Mouse (Mus musculus) heart, adult 11 months (tissue): Measurements from ENCODE around the gene Intu.

Experiments used
- DNase-seq: peaks from one replicate; pipeline ENCODE4 v3.0.0; 2022

Intu gene

DNA sequence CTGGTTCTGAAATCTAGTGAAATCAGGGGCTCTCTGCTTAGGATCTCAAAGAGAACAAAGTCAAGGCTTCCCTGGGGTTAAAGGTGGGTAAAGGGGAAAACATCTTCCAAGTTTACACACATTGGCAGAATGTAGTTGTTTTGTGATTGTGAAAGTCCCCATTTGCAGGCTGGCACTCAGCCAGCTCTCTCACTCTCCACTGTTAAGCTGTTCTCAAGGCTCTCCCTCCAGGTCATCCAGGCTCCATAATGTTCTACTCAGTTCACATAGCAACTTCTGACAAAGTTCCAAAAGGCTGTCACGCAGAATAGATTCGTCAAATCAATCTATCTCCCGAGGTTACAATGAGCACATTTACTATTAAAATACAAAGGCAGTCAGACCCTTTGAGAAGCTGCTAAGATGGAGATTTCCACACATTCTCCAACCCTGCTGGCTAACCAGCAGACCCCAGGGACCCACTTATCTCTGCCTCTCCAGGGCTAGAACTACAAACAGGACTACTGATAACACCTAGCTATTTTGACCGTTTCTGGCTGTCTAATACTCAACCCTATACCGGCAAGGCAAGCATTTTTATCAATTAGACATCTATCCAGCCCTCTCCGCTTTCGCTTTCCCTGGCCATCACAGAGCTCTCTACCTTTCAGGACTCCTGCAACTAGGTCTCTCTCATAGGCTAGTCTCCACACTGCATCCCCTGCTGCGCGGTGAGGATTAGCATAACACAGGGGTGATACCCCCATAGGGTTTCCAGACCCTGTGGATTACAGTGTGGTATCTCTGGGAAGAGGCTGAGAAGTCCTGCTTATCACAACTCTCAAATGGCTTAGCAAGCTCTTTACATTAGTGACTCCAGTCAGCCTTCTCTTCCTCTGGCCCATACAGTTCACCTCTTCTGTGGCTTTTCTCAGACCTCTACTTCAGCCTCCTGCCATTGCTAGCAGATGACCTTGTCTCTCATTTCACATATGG, 2.8 kb upstream of the Intu start:
- DNase-seq, result peak; percentile 76

DNA sequence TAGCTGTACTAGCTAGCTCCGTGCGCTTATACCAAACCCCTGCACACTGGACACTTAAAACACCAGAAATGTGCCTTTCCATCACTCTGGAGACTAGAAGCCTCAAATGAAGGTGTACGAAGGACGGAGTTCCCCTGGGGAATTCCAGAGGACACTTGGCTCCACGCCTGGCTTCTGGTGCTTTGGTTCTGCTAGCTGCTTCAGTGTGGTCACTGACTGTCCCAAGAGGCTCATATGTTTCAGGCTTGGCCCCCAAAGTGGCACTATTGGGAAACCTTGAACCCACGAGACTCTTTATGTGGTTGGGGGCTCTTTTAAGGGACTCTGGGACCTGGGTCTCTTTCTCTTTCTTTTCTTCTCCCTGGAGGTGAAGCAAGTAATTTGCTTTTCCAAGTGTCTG, 2.1 kb upstream of the Intu start:
- peak; percentile 63 for DNase-seq

DNA sequence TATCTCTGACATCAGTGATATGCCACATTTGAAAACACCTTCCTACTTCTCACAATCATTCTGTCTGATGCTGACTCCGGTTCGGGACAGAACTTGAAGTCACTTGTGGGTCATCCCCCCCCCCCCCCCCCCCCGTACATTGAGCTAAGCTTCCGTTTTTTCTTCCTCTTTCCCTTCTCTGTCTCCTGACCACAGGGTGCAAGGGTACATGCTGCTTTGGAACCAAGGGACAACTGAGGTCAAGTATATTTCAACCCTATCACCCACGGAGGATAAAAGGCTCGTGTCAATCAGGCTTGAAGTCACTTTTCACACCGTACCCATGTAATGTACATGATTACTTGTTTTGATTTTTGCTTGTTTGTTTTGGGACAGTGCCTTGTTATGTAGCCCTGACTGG, 241 bp upstream of the Intu start:
- peak; percentile 87 for DNase-seq

DNA sequence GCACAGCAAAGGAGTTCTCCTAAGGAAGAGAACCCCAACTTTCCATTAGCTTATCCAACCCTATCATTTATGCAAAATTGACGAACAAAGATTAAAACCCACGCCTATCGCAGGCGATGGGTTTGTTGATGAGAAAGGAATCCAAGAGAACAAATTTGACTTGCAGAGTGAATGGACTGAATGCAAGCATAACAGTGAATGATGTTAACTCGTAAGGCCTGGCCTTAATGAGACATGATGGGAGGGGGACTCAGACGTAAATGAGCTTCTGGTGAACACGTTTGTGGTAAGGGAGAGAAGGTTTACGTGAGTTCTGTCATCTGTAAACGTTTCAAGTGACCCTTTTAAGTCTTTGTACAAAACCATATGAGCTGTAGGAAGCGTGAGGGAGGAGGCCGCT, 1.2 kb downstream of the Intu start:
- peak; percentile 64 for DNase-seq

DNA sequence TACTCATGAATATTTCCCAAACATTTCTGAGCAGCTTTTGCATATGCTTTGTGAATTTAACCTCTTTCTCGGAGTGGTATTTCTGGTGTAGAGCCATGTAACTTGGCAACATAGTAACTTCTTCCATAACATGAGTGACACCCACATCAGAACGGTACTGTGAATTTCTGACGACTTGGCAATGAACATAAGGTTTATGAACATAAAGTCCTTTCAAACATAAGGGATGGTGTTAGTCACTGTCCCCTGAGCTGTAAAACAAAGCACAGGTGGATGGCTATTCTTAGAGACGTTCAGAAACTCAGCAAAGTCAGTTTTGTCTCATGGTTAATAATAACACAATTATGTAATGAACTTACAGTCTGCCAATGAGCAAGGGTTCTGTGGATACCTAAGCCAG, 3.1 kb downstream of the Intu start:
- DNase-seq, result peak; percentile 17

DNA sequence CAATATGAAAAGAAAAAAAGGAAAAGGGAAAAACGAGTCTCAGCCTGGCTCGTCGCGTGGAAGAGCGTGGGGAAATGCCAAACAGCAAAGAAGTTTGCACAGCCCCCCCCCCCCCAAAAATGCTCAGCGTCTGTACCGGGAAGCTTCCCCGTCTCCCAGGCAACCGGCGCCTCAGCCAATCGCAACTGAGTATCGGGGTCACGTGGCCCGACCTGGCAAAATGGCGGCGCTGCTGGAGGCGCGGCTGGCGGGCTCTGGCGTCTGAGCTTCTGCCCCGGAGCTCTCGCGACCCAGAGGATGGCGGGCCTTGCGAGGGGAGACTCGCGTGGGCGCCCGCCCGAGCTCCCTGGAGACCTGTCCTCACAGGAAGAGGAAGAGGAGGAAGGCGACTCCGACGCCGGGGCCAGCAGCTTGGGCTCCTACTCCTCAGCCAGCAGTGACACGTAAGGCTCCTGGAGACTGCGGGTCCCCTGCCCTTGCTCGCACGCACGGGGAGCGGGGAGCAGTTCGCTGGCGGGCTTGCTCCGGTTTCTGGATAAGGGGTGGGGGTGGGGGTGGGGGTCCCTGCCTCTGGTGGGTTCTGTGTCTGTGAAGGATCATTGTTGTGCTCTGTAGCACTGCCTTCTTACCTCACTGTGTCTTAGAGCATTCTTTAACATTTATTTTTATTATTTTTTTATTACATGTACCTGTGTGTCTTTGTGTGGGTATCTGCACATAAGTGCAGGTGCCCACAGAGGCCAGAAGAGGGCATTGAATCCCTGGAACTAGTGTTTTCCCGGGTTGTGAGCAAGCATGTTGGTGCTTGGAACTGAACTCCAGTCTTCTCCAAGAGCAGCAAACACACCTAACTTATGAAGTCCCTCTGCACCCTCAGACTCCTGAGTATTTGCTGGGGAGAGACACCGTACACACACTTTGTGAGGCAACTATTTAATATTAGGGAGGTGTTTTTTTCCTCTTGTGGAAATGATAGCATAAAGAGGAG, 9.8 kb downstream of the Intu start:
- peak; percentile 99 for DNase-seq

DNA sequence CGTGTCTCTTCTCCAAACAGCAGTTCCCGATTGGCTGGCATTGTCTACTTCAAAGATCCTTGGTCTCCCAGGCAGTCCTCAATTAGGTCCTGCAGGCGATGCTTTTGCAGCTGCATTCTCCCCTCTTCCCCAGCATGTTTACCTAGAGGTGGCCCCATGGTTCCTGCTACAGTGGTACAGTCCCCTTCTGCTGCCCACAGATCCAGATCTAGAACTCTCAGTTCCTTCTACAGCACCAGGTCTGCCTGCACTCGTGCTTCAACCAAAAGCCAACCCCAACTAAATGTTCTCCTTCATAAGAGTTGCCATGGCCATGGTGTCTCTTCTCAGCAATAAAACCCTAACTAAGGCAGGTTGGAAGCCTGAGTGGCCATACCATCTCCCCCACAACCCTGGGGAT, 15.5 kb downstream of the Intu start:
- DNase-seq, result peak; percentile 73

DNA sequence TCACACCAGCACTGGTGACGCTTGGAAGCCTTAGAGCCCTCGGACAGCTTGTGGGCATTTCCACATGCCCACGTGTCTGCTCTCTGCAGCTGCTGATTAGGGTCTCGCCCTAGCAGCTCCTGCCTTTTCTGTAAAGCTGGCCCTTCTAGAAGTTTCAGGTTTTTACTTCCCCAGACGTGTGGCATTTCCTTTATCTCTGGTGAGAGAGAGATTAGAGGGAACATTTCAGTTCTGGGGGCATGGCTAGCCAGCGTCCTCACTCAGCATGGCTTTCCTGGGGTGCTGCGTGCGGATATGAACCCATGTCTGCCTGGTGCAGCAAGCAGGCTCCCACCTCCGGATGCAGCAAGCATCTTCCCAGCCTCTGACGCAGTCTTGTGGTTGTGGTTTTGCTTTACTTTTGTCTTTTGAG, 121.9 kb downstream of the Intu start:
- peak; percentile 78 for DNase-seq

DNA sequence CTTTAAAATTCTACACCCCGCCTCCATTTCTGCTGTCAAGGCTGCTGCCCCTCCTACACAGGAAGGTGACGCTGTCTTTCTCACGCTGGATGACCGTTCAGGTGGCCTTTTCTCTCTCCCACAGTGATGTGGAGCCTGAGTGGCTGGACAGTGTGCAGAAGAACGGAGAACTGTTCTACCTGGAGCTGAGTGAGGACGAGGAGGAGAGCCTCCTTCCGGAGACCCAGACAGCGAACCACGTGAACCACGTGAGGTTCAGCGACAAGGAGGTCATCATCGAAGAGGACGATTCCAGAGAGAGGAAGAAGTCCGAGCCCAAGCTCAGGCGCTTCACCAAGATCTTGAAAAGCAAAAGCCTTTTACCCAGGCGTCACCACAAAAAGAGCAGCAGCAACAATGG, 122.5 kb downstream of the Intu start:
- DNase-seq, result peak; percentile 76

DNA sequence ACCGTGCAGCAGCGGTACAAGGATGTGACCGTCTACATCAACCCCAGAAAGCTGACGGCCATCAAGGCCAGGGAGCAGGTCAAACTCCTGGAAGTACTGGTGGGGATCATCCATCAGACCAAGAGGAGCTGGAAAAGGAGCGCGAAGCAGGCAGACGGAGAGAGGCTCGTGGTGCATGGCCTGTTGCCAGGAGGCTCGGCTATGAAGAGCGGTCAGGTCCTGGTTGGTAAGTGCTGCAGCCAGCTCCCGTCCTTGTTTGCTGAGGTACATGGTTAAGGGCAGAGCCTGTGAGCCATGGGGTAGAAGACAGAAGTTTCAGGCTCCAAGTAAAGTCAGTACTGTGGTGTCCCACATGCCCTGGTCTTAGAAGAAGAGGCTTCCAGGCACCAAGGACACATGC, 122.9 kb downstream of the Intu start:
- peak; percentile 94 for DNase-seq

DNA sequence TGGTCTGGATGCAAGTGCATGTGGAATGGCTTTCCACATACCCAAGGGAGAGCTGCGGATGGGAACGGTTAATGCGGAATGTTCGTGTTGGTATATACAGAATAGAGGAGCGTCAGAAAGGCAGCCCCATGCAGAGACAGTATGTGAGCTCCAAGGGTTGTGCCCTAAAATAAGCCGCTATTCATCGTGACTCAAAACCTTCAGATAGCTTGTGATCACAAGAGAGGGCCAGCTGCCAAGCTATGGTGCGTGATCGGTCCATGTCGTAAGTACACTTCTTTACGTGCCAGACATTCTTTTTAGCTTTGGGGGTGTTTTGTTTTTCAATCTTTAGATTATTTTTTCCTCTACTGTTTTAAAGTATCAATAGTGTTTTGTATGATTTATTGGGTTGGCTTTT, 124.5 kb downstream of the Intu start:
- peak; percentile 91 for DNase-seq

DNA sequence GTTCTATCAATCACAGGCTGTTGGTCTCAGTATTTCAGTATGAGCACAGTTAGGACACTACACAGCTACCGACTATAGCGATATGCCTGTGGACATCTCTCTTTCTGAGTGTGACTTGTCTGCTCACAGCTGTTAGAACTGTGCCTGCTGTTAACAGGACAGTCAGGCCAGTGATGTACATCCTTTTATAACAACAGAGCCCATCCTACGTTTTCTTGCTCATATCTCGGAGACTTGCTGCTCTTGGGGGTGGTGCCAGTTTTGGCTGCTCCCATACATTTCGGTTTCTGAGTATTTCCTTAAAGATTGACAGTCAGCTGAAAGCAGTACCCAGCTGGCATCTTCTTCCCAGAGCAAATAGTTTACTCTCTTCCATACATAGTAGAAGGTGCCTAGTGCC, 125.3 kb downstream of the Intu start:
- peak; percentile 63 for DNase-seq

DNA sequence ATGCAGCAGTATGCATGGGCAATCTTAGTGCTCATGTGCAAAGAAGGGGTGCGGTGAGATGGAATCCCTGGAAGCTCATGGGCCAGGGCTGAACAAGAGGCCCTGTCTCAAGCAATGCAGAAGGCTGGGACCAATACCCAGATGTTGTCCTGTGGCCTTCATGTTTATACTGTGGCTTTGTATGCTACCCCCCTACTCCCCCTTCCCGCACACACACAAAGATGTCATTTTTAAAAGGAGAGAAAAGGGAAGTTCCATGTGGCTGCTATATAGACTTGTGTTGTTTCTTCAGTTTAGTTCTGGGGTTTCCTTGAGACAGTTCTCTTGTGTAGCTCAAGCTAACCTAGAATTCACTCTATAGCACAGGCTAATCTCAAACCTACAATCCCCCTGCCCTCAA, 129.1 kb downstream of the Intu start:
- DNase-seq, result peak; percentile 10

DNA sequence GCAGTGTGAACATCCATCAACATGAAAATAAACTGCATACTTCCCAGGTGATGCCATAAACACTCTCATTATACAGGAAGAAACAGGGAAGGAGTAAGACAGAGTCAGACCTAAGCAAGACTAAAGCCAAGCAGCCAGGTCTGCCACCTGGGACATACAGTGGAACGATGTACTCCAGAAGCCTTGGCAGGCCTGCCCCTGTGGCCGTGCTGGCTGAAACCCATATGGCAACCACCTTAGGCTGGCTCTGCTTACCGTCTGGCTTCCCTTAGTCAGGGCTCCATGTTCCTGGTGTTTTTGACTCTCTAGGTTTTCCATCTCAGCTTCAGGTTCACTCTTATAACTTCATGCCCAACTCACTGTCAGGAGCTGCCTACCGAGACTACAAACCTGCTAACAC, 135.0 kb downstream of the Intu start:
- DNase-seq, result peak; percentile 93

DNA sequence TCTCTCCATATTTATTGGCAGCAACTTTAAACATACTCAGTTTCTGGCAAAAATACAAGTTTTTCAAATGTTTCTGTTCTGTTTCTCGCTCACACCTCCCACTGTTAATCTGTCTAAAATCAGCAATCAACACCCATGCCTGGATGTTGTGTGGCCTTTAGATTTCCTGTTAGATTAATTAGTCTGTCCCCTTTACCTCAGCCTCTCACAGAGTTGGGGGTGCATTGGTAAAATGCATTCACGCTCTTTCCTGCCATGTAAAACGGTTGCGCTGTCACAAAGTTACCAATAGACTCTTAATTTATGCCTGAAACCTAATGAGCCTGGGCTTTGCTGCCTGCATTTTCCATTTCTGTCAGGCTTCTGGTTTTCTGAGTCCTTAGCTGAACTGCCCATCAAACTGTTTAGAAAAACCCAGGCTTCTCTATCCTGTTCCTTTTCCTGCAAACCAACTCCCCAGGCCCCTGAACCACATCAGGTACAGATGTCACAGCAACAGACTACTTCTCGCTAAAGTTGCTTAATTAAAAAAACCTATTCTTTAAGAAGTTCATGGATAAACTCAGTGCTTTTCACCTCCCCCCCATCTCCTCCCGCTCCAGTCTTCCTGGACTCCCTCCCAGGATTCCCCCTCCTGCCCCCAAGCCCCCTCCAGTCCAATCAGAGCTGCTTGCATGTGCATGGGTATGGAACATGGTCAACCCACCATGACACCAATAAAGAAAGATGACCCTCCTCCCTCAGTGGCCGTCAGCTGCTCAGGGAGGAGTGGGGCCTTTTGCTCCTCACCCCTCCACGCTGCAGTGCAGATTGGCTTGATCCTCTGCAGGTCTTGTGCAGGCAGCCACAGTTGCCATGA, 136.0 kb downstream of the Intu start:
- DNase-seq, result peak; percentile 81

DNA sequence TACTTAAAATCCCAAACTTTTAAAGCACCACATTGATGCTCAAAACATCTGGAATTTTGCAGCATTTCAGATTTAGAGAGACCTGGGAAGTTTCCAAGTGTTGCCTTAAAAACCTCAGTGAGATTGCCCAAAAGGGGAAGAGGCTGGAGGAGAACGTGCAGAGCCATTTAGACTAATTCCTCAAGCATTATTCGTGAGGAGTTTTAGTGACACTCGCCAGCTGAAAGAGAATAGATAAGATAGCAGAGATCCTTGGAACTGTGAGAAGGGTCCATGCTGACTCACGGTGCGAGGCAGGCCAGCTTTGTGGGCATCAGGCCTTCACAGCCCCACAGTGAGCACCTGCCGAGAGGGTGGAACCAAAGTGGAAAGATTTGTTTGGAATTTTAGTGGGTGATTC, 137.8 kb downstream of the Intu start:
- DNase-seq, result peak; percentile 50

DNA sequence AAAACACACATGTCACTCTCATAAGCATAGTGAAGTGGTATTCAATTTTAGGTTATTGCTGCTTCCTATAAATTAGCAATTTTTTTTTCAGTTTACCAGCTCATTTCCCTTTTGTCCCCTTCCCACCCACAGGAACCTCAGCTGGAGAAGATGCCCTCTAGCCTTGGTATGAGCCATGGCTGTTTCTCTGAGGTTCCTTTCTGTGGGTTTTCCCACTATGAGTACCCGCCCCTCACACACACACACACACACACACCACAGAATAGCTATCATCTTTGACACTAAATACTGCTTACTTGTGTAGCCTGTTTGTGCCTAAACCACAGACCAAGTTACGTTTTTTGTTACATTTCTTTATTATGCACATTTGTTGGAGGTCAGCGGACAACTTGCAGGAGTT, 138.3 kb downstream of the Intu start:
- DNase-seq, result peak; percentile 41

DNA sequence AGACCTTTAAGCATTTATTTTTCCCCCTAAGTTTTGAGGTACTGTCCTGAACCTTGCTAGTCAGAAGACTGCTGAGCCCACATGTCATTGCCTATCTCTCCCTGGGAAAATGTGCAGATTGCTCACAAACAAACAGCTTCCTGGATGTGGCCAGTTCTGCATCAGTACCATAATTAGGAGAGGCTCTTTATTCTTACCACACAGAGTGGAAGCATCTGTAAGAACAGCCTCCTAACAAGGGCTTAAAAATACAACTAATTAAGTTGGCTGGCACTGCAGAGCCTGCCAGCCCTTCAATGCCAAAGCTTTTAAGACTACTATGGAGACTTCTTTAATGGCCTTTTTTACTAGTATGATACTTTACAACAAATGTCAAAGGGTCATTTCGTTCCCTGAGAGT, 142.4 kb downstream of the Intu start:
- peak; percentile 37 for DNase-seq

DNA sequence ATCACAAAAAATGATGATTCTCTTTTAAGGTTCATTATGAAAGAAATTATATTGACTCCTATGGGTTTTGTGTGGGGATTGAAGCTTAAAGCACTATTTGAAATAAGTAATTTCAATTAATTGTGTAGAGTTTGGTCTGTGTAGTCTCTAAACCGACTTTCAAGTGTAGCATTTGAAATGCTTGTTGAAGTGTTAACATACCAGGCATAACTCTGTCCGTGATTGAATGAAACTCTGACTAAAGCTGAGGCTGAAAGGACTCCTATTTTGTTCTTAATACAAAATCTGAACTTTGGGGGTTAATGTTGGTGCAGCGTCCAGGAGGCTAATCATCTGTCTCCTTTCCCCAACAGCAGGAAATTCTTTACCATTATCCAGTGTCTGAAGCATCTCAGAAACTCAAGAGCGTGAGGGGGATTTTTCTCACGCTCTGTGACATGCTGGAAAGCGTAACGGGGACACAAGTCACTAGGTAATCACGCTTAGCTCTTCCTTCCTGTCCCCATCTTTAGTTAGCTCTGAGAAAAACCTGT, 143.9 kb downstream of the Intu start:
- peak; percentile 44 for DNase-seq

DNA sequence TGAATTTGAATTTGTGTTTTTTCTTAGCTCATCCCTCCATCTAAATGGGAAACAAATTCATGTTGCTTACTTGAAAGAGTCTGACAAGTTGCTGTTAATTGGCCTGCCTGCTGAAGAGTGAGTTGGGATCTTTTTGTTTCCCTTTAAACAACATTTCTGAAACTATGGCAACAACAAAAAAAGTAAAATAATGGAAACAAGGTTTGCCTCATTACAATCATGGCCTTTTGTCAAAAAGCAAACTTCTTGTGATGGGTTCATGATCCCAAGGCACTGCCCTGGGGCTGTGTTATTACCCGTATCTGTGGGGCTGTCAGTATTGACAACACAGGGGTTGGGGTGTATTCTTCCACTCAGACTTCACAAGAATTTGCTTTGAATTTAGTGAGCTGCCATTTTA, 147.8 kb downstream of the Intu start:
- peak; percentile 27 for DNase-seq

DNA sequence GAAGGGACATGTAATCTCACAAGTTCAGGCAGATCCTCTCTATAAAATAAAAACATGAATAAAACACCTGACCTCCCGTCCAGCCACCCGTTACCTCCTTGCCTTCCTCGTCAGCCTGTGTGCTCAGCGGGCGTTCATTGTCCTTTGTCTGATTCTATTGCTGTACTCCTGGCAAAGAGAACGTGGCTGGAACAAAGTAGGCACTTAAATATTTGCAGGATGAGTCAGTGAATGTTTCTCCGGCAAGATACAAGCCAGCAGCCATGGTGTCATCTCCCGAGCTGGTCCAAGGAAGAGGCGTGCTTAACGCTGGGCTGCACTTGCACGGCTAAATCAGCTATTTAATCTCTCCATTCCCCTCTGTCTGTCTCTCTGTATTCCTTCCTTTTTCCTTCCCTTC, 151.3 kb downstream of the Intu start:
- peak; percentile 90 for DNase-seq

DNA sequence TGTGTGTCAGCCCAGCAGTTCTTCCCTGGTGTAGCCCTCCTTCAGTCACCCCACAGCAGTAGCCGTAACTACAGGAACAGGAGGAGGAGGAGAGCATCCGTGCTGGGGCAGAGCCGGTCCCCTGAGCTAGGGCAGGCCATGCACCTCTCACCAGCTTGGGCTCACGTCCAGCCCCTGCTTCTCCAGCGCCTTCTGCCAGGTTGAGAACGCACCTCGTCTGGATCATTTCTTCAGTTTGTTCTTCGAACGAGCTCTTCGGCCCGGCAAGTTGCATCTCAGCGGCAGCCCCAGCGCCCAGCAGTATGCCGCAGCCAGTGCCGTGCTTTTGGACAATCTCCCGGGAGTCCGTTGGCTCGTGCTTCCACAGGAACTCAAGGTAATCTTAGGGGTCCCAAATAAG, 152.1 kb downstream of the Intu start:
- no peak for DNase-seq
